Mouse (Mus musculus): ENCODE measurements at regions not wholly inside any gene's neighbourhood (a gene's known extent, or its start where the extent isn't known, plus 50 kb on each side); places are given as distances from the start of the nearest gene placed in this dataset.

- no peak overlapping the region for H3K4me3 ChIP-seq (ENCODE audit: low read depth, low read length)
- no peak for DNase-seq (ENCODE audit: low spot score)
Measured at GRCm38 (mm10) chr16:70227601-70228226, 86.0 kb upstream of the Gbe1 start.

GRCm38 (mm10) chr16:70232706-70233105 is 81.0 kb upstream of the Gbe1 start:
- DNase-seq (ENCODE audit: low spot score), result no peak
- Histone ChIP-seq H3K4me3 (ENCODE audit: low read depth, low read length) (no peak overlapping the region), H3K4me2 (ENCODE audit: low read length) (no peak overlapping the region), H3K36me3 (ENCODE audit: control insufficient read depth, insufficient read depth, low read length) (no peaks in the 10 kb centered on the region), H3K9ac (ENCODE audit: low read length) (no peak overlapping the region), H3K27me3 (replicated peaks; ENCODE audit: control insufficient read depth, insufficient read depth, low read length) (no peaks in the 10 kb centered on the region), H3K9me3 (ENCODE audit: control insufficient read depth, low read length) (no peaks in the 10 kb centered on the region), H3K27ac (ENCODE audit: low read depth) (no peak overlapping the region), H3K4me1 (replicated peaks; ENCODE audit: control insufficient read depth, insufficient read depth, low read length) (no peaks in the 10 kb centered on the region)
- 85% methylated on average over 9 of the region's 9 CpGs for WGBS
- ATAC-seq (replicated peaks; ENCODE audit: low FRiP score, low TSS enrichment, low read depth), result no peak

More at GRCm38 (mm10) chr16:70227601-70228226, 86.0 kb upstream of the Gbe1 start:
- ATAC-seq (replicated peaks; ENCODE audit: low FRiP score, low TSS enrichment, low read depth), result no peak
- Histone ChIP-seq H3K36me3 (ENCODE audit: control insufficient read depth, insufficient read depth, low read length) (no peaks in the 10 kb centered on the region), H3K4me1 (replicated peaks; ENCODE audit: control insufficient read depth, insufficient read depth, low read length) (no peaks in the 10 kb centered on the region), H3K27me3 (replicated peaks; ENCODE audit: control insufficient read depth, insufficient read depth, low read length) (no peaks in the 10 kb centered on the region), H3K9me3 (ENCODE audit: control insufficient read depth, low read length) (no peaks in the 10 kb centered on the region), H3K4me2 (ENCODE audit: low read length) (no peak overlapping the region), H3K27ac (ENCODE audit: low read depth) (no peak overlapping the region), H3K9ac (ENCODE audit: low read length) (no peak overlapping the region)
- WGBS, result 87% methylated on average over 9 of the region's 9 CpGs

- whole genome bisulfite sequencing, result 88% methylated on average over 4 of the region's 4 CpGs
Measured at GRCm38 (mm10) chr16:70235189-70235588, 78.6 kb upstream of the Gbe1 start.

GRCm38 (mm10) chr16:70239432-70239941 is 74.3 kb upstream of the Gbe1 start:
- Histone ChIP-seq H3K9ac (ENCODE audit: low read length) (no peak overlapping the region), H3K4me1 (replicated peaks; ENCODE audit: control insufficient read depth, insufficient read depth, low read length) (0 out of 2 replicates have a peak, but pooled peaks cover 3% of the 10 kb centered on the region), H3K4me2 (ENCODE audit: low read length) (no peak overlapping the region), H3K27me3 (replicated peaks; ENCODE audit: control insufficient read depth, insufficient read depth, low read length) (no peaks in the 10 kb centered on the region), H3K36me3 (ENCODE audit: control insufficient read depth, insufficient read depth, low read length) (no peaks in the 10 kb centered on the region), H3K4me3 (ENCODE audit: low read depth, low read length) (no peak overlapping the region), H3K27ac (ENCODE audit: low read depth) (no peak overlapping the region), H3K9me3 (ENCODE audit: control insufficient read depth, low read length) (no peaks in the 10 kb centered on the region)
- 39% methylated on average over 7 of the region's 7 CpGs for WGBS
- ATAC-seq (replicated peaks; ENCODE audit: low FRiP score, low TSS enrichment, low read depth) (no peak), DNase-seq (ENCODE audit: low spot score) (no peak)

More at GRCm38 (mm10) chr16:70235189-70235588, 78.6 kb upstream of the Gbe1 start:
- Histone ChIP-seq H3K4me2 (ENCODE audit: low read length) (no peak overlapping the region), H3K4me3 (ENCODE audit: low read depth, low read length) (no peak overlapping the region), H3K27me3 (replicated peaks; ENCODE audit: control insufficient read depth, insufficient read depth, low read length) (no peaks in the 10 kb centered on the region), H3K36me3 (ENCODE audit: control insufficient read depth, insufficient read depth, low read length) (no peaks in the 10 kb centered on the region), H3K27ac (ENCODE audit: low read depth) (no peak overlapping the region), H3K9ac (ENCODE audit: low read length) (no peak overlapping the region), H3K9me3 (ENCODE audit: control insufficient read depth, low read length) (no peaks in the 10 kb centered on the region), H3K4me1 (replicated peaks; ENCODE audit: control insufficient read depth, insufficient read depth, low read length) (0 out of 2 replicates have a peak, but pooled peaks cover 3% of the 10 kb centered on the region)
- DNase-seq (ENCODE audit: low spot score) (no peak), ATAC-seq (replicated peaks; ENCODE audit: low FRiP score, low TSS enrichment, low read depth) (no peak)

DNA sequence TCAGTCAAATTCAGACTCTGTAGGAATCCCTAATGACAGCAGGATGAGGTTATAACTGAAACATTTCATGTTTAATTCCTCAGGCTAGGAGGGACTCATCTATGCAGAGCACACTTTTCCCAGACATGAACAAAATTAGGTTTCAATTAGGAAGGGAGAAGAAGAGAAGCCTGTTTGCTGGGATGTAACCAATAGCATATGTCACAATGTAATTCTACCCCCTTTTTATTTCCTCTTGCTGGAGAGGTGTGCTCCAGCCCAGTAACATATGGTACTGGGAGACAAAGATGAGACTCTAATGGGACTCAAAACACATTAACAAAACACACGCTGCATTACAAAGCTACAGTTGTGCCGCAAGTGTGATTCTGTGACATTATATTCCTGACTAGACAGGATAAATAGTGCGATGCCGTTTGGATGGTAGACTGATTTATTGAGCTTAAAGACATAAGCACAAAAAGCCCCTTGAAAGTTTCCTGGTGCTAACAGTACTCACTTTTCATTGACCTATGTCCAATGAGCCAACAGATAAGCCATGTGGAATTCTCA is 69.5 kb upstream of the Gbe1 start:
- H3K4me2 ChIP-seq (ENCODE audit: low read length), result no peak overlapping the region
- 0 out of 2 replicates have a peak, but pooled peaks cover 3% of the 10 kb centered on the region for H3K4me1 ChIP-seq (replicated peaks; ENCODE audit: control insufficient read depth, insufficient read depth, low read length)
- DNase-seq (ENCODE audit: low spot score), result no peak
- ATAC-seq (replicated peaks; ENCODE audit: low FRiP score, low TSS enrichment, low read depth), result no peak
- H3K9me3 ChIP-seq (ENCODE audit: control insufficient read depth, low read length), result no peaks in the 10 kb centered on the region
- WGBS, result 85% methylated on average over 4 of the region's 4 CpGs
- no peak overlapping the region for H3K9ac ChIP-seq (ENCODE audit: low read length)
- H3K4me3 ChIP-seq (ENCODE audit: low read depth, low read length), result no peak overlapping the region
- H3K27ac ChIP-seq (ENCODE audit: low read depth), result no peak overlapping the region
- H3K27me3 ChIP-seq (replicated peaks; ENCODE audit: control insufficient read depth, insufficient read depth, low read length), result no peaks in the 10 kb centered on the region
- no peaks in the 10 kb centered on the region for H3K36me3 ChIP-seq (ENCODE audit: control insufficient read depth, insufficient read depth, low read length)

DNA sequence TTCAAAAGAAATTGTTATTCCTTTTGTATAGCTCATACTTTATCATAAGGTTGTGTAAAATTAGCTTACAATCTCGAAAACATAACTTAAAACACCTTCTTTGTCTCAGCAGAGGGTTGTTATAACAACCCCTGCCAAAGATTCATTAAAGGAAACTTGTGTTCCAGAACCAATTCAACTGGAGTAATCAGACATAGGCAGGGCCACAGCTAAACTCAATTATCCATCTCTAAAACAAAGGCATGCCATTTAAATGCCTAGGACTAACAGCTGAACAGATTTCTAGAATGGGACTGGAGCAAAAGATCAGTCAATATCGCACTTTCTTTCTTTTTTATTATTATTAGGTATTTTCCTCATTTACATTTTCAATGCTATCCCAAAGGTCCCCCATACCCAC is 68.8 kb upstream of the Gbe1 start:
- H3K36me3 ChIP-seq (ENCODE audit: control insufficient read depth, insufficient read depth, low read length), result no peaks in the 10 kb centered on the region
- H3K27me3 ChIP-seq (replicated peaks; ENCODE audit: control insufficient read depth, insufficient read depth, low read length), result no peaks in the 10 kb centered on the region
- H3K4me1 ChIP-seq (replicated peaks; ENCODE audit: control insufficient read depth, insufficient read depth, low read length), result no peaks in the 10 kb centered on the region
- WGBS, result 84% methylated on average over 2 of the region's 2 CpGs
- no peak overlapping the region for H3K27ac ChIP-seq (ENCODE audit: low read depth)
- no peak overlapping the region for H3K9ac ChIP-seq (ENCODE audit: low read length)
- H3K4me3 ChIP-seq (ENCODE audit: low read depth, low read length), result no peak overlapping the region
- ATAC-seq (replicated peaks; ENCODE audit: low FRiP score, low TSS enrichment, low read depth) (no peak), DNase-seq (ENCODE audit: low spot score) (no peak)
- no peak overlapping the region for H3K4me2 ChIP-seq (ENCODE audit: low read length)
- H3K9me3 ChIP-seq (ENCODE audit: control insufficient read depth, low read length), result no peaks in the 10 kb centered on the region

GRCm38 (mm10) chr16:70259364-70259763 is 54.4 kb upstream of the Gbe1 start:
- DNase-seq (ENCODE audit: low spot score) (no peak), ATAC-seq (replicated peaks; ENCODE audit: low FRiP score, low TSS enrichment, low read depth) (no peak)
- no peak overlapping the region for H3K9ac ChIP-seq (ENCODE audit: low read length)
- H3K4me2 ChIP-seq (ENCODE audit: low read length), result no peak overlapping the region
- H3K27ac ChIP-seq (ENCODE audit: low read depth), result no peak overlapping the region
- H3K4me1 ChIP-seq (replicated peaks; ENCODE audit: control insufficient read depth, insufficient read depth, low read length), result no peaks in the 10 kb centered on the region
- no peaks in the 10 kb centered on the region for H3K36me3 ChIP-seq (ENCODE audit: control insufficient read depth, insufficient read depth, low read length)
- H3K4me3 ChIP-seq (ENCODE audit: low read depth, low read length), result no peak overlapping the region
- no peaks in the 10 kb centered on the region for H3K9me3 ChIP-seq (ENCODE audit: control insufficient read depth, low read length)
- H3K27me3 ChIP-seq (replicated peaks; ENCODE audit: control insufficient read depth, insufficient read depth, low read length), result no peaks in the 10 kb centered on the region
- 26% methylated on average over 1 of the region's 1 CpGs for WGBS

DNA sequence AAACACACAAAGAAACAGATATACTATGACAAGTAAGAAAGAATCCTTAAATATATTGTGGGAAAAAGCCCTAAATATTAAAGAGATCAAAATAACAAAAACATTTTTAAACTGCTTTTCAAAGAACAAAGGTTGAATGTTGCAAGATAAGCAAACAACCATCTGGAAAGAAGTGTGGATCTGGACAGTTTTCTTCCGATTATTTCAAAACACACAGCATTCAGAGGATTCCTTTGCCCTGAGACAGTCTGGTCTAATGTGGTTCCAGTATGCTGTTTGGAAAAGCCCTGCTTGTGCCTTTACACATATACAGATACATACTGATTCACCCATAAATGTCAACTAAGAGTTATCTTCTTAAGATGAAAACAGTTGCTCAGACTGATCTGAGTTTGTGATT is 53.6 kb upstream of the Gbe1 start:
- Histone ChIP-seq H3K9me3 (ENCODE audit: control insufficient read depth, low read length) (no peaks in the 10 kb centered on the region), H3K4me2 (ENCODE audit: low read length) (no peak overlapping the region), H3K4me1 (replicated peaks; ENCODE audit: control insufficient read depth, insufficient read depth, low read length) (no peaks in the 10 kb centered on the region), H3K36me3 (ENCODE audit: control insufficient read depth, insufficient read depth, low read length) (no peaks in the 10 kb centered on the region), H3K27me3 (replicated peaks; ENCODE audit: control insufficient read depth, insufficient read depth, low read length) (no peaks in the 10 kb centered on the region), H3K27ac (ENCODE audit: low read depth) (no peak overlapping the region), H3K9ac (ENCODE audit: low read length) (no peak overlapping the region), H3K4me3 (ENCODE audit: low read depth, low read length) (no peak overlapping the region)
- no peak for ATAC-seq (replicated peaks; ENCODE audit: low FRiP score, low TSS enrichment, low read depth)
- WGBS, result 46% methylated on average over 1 of the region's 1 CpGs
- no peak for DNase-seq (ENCODE audit: low spot score)
